Mouse (Mus musculus) ES-Bruce4 (cell line): ENCODE results near the gene Fars2. TPM values are rescaled to one million over a fixed set of nuclear protein-coding genes. Genes with fewer than 3 reads are reported as not detected.

ENCODE experiments used
- H3K27ac ChIP-seq: 2 replicates; pipeline ENCODE4 v1.5.1; 2012; ENCODE audit warnings: low read length, inconsistent platforms; ENCODE audit not compliant: insufficient read depth
- H3K27me3 ChIP-seq: 2 replicates; pipeline ENCODE4 v1.6.1; 2012; ENCODE audit warnings: mild to moderate bottlenecking, low read length, inconsistent platforms; ENCODE audit not compliant: control insufficient read depth, poor library complexity, insufficient read depth, severe bottlenecking
- H3K36me3 ChIP-seq: 2 replicates; pipeline ENCODE4 v1.6.1; 2012; ENCODE audit warnings: inconsistent platforms, mild to moderate bottlenecking, low read length, moderate library complexity; ENCODE audit not compliant: control insufficient read depth, poor library complexity, insufficient read depth, severe bottlenecking
- H3K4me1 ChIP-seq: one replicate; pipeline ENCODE4 v1.8.1; 2011; ENCODE audit warnings: low read length; ENCODE audit not compliant: control insufficient read depth, insufficient read depth
- H3K4me3 ChIP-seq: 2 replicates; pipeline ENCODE4 v1.5.1; 2011; ENCODE audit warnings: low read depth, mild to moderate bottlenecking, low read length
- H3K9ac ChIP-seq: 2 replicates; pipeline ENCODE4 v1.6.1; 2012; ENCODE audit warnings: low read depth, mild to moderate bottlenecking, inconsistent platforms; ENCODE audit not compliant: poor library complexity, severe bottlenecking
- H3K9me3 ChIP-seq: replicated peaks from 2 replicates; pipeline ENCODE4 v1.6.1; 2012; ENCODE audit warnings: mild to moderate bottlenecking, low read length, inconsistent platforms; ENCODE audit not compliant: control insufficient read depth, poor library complexity, insufficient read depth, severe bottlenecking
- CTCF ChIP-seq: IDR thresholded peaks from one replicate; pipeline ENCODE4 v1.8.1; 2011; ENCODE audit warnings: low read depth, low read length
- EP300 ChIP-seq: IDR thresholded peaks from 2 replicates; pipeline ENCODE4 v1.6.1; 2011; ENCODE audit warnings: low read depth, low read length; ENCODE audit not compliant: insufficient read depth
- POLR2A ChIP-seq: IDR thresholded peaks from one replicate; pipeline ENCODE4 v1.8.1; 2011; ENCODE audit warnings: low read length; ENCODE audit not compliant: insufficient read depth
- polyA plus RNA-seq: library from polyadenylated mRNA; stranded (reverse); fragments of >200 nt; gene quantifications from 2 replicates; pipeline ENCODE4 v1.2.4, GENCODE M21; 2011; ENCODE audit warnings: low read depth; ENCODE audit not compliant: missing spikeins, insufficient read depth, insufficient read length

Fars2 gene
- polyA plus RNA-seq, 1 experiment: 23.3 TPM

GRCm38 (mm10) chr13:36264391-36264790 is 147.2 kb downstream of the Fars2 start:
- H3K27ac ChIP-seq: no peak overlapping the region
- no peaks in the 10 kb centered on the region for H3K27me3 ChIP-seq
- peaks cover 2% of the 10 kb centered on the region for H3K4me1 ChIP-seq
- H3K4me3 ChIP-seq: no peak overlapping the region
- H3K9me3 ChIP-seq: no peaks in the 10 kb centered on the region; the same call in 1 of the 2 replicates
- TF ChIP-seq EP300 (no peak), POLR2A (no peak), CTCF (no peak)
- no peaks in the 10 kb centered on the region for H3K36me3 ChIP-seq
- no peak overlapping the region for H3K9ac ChIP-seq

- Histone ChIP-seq H3K36me3 (no peaks in the 10 kb centered on the region), H3K27me3 (no peaks in the 10 kb centered on the region), H3K9ac (no peak overlapping the region)
Observed at GRCm38 (mm10) chr13:36265342-36265744, 148.1 kb downstream of the Fars2 start.

DNA sequence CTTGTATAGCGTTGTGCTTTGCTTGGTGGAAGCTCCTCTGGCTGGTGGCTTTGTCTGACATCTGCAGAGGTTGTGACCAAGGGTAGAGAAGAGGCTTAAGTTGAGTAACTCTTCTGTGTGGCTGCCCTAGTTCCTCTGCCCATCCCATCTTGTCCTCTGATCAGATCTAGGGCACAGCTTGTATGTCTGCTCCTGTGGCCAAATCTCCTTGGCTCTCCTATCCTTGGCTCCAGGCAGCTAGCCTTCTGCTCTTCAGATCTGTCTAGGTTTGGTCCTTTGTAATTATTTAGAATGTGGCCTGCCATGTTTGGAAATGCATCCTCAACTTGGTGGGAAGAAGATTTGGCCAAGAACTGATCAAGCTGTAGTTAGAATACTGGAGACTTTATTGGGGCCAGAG is 150.2 kb downstream of the Fars2 start:
- TF ChIP-seq EP300 (no peak), POLR2A (no peak), CTCF (no peak)
- H3K4me3 ChIP-seq: no peak overlapping the region
- H3K4me1 ChIP-seq: peaks cover 2% of the 10 kb centered on the region
- no peak overlapping the region for H3K9ac ChIP-seq
- no peaks in the 10 kb centered on the region for H3K9me3 ChIP-seq
- H3K36me3 ChIP-seq: no peaks in the 10 kb centered on the region
- H3K27ac ChIP-seq: no peak overlapping the region
- H3K27me3 ChIP-seq: no peaks in the 10 kb centered on the region

More at GRCm38 (mm10) chr13:36265342-36265744, 148.1 kb downstream of the Fars2 start:
- H3K4me1 ChIP-seq: peaks cover 2% of the 10 kb centered on the region
- no peaks in the 10 kb centered on the region; the same call in 1 of the 2 replicates for H3K9me3 ChIP-seq
- H3K4me3 ChIP-seq: no peak overlapping the region
- H3K27ac ChIP-seq: no peak overlapping the region
- no peak for TF ChIP-seq EP300
- no peak for TF ChIP-seq POLR2A
- no peak for TF ChIP-seq CTCF

- Histone ChIP-seq H3K27me3 (no peaks in the 10 kb centered on the region), H3K36me3 (no peaks in the 10 kb centered on the region), H3K4me1 (no peaks in the 10 kb centered on the region), H3K9me3 (no peaks in the 10 kb centered on the region), H3K27ac (no peak overlapping the region), H3K9ac (no peak overlapping the region), H3K4me3 (no peak overlapping the region)
- no peak for TF ChIP-seq EP300
- TF ChIP-seq POLR2A: no peak
- TF ChIP-seq CTCF: no peak
Observed at GRCm38 (mm10) chr13:36270867-36271266, 153.7 kb downstream of the Fars2 start.

DNA sequence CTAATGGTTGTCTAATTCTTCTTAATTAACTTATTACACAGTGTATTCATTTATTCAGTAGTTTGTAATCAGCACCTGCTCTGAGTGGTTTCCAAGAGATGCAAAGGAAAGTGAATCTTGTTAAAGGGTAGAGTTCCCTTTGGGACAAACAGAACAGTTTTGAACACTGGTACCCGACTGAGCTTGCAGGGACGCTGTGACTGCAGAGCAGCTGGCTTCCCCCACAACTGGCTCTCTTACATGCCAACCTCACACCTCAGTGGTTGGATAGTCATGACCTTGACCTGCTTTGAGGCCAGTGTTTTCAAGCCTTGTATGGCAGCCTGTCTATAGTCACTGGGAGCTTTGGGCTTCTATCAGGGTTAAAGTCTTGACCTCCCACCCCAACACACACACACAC is 156.3 kb downstream of the Fars2 start:
- TF ChIP-seq POLR2A (no peak), EP300 (no peak), CTCF (no peak)

DNA sequence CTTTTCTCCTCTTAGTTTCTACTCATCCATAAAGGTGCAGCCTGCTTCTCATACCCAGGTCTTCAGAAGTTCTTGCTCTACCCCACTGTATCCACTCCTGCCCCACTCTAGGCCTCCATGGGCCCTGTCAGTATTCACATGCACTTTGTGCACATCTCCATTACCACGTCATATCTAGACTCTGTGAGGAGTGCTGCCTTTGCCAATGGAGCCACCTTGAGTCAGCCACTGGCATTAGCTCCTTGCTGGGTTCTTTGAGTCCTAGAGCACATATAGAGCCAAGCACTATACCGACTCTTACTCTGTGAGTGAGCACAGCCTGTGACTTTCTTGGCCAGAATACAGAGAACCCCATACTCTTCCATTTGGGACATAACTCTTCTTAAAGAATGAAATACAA is 159.0 kb downstream of the Fars2 start:
- H3K4me3 ChIP-seq: no peak overlapping the region
- H3K9me3 ChIP-seq: no peaks in the 10 kb centered on the region
- no peak overlapping the region for H3K9ac ChIP-seq
- no peaks in the 10 kb centered on the region for H3K36me3 ChIP-seq
- H3K27me3 ChIP-seq: no peaks in the 10 kb centered on the region
- TF ChIP-seq POLR2A: no peak
- no peak for TF ChIP-seq EP300
- TF ChIP-seq CTCF: no peak
- H3K27ac ChIP-seq: no peak overlapping the region
- no peaks in the 10 kb centered on the region for H3K4me1 ChIP-seq

More for the DNA sequence above, 156.3 kb downstream of the Fars2 start:
- H3K27me3 ChIP-seq: no peaks in the 10 kb centered on the region
- H3K9ac ChIP-seq: no peak overlapping the region
- H3K36me3 ChIP-seq: no peaks in the 10 kb centered on the region
- no peak overlapping the region for H3K27ac ChIP-seq
- no peaks in the 10 kb centered on the region for H3K9me3 ChIP-seq
- no peaks in the 10 kb centered on the region for H3K4me1 ChIP-seq
- H3K4me3 ChIP-seq: no peak overlapping the region
